Mouse (Mus musculus): ENCODE results near the gene Polr2b. TPM values are rescaled to one million over a fixed set of nuclear protein-coding genes. Genes with fewer than 3 reads are reported as not detected.

Polr2b gene
- polyA plus RNA-seq, 1 experiment from 2014 or later: 23.6 TPM

DNA sequence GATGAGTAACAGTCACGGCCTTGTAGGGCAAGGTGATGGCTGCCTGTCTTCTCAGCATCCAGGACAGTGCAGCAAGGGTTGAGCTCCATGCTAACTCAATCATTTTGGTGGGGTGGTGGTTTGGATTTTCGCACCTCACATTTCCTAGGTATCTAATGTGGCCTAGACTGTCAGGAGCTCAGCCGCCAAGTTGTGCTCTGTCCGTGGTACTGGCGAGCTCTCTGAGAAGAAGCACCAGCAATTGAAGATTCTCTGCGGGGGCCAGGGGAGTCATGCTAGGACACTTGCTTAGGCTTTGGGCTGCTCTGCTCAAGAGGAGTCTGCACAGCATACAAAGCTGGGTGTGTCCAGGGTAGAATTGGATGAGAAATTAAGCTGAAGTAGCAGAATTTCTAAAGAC is 22.0 kb upstream of the Polr2b start:
- Histone ChIP-seq H3K27me3 (replicated peaks; ENCODE audit: insufficient read depth, low read length) (no peaks in the 10 kb centered on the region), H3K4me3 (ENCODE audit: low read depth, low read length) (no peak overlapping the region), H3K4me2 (replicated peaks; ENCODE audit: low read depth, low read length) (no peak overlapping the region), H3K9me3 (ENCODE audit: low read length) (no peaks in the 10 kb centered on the region), H3K4me1 (ENCODE audit: insufficient read depth, low read depth, low read length) (no peaks in the 10 kb centered on the region), H3K36me3 (ENCODE audit: insufficient read depth, low read length) (peaks cover 5% of the 10 kb centered on the region), H3K27ac (ENCODE audit: low read length) (no peak overlapping the region), H3K9ac (replicated peaks; ENCODE audit: low read depth) (no peak overlapping the region)
- 78% methylated on average over 6 of the region's 6 CpGs for WGBS
- TF ChIP-seq CTCF (IDR thresholded peaks at IDR 0.05) (no peak), EP300 (IDR thresholded peaks at IDR 0.05) (no peak)
- DNase-seq (ENCODE audit: low spot score) (no peak), ATAC-seq (no peak)

DNA sequence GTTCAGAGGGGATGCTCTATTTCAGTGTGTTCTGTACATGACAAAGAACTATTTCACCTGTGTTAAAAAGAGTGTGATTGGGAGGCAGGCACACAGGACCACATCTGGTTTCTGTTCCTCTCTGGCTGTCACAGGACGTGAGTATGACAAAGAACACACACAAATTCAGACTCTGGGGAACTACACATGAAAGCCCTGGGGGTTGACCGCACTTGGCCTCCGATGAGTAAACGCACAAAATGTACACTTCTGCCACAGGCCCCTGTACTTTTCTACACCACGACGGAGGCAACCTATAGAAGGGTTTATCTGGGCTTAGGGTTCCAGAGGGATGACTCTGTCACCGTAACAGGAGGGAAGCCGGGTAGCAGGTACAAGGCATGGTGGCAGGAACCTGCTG is 20.3 kb upstream of the Polr2b start:
- H3K9ac ChIP-seq (replicated peaks; ENCODE audit: low read depth): no peak overlapping the region
- DNase-seq (ENCODE audit: low spot score) (no peak), ATAC-seq (no peak)
- H3K27ac ChIP-seq (ENCODE audit: low read length): no peak overlapping the region
- H3K4me2 ChIP-seq (replicated peaks; ENCODE audit: low read depth, low read length): no peak overlapping the region
- no peak overlapping the region for H3K4me3 ChIP-seq (ENCODE audit: low read depth, low read length)
- H3K36me3 ChIP-seq (ENCODE audit: insufficient read depth, low read length): peaks cover 9% of the 10 kb centered on the region; the same call in 1 of the 2 replicates
- H3K27me3 ChIP-seq (replicated peaks; ENCODE audit: insufficient read depth, low read length): no peaks in the 10 kb centered on the region
- no peaks in the 10 kb centered on the region for H3K4me1 ChIP-seq (ENCODE audit: insufficient read depth, low read depth, low read length)
- H3K9me3 ChIP-seq (ENCODE audit: low read length): no peaks in the 10 kb centered on the region
- TF ChIP-seq EP300 (IDR thresholded peaks at IDR 0.05) (no peak), CTCF (IDR thresholded peaks at IDR 0.05) (no peak)
- WGBS: 67% methylated on average over 8 of the region's 8 CpGs

DNA sequence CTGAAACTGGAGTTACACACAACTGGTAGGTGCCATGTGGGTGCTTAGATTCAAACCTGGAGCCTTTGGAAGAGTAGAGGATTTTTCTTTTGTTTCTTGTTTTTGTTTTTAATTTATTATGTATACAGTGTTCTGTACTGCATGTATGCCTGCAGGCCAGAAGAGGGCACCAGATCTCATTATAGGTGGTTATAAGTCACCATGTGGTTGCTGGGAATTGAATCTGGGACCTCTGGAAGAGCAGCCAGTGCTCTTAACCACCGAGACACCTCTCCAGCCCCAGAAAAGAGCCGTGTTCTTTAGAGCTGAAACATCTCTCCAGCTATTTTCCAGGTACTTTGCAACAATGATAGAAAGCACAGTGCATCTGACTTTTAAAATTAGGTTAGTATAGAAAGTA is 19.3 kb upstream of the Polr2b start:
- Histone ChIP-seq H3K4me3 (ENCODE audit: low read depth, low read length) (no peak overlapping the region), H3K4me2 (replicated peaks; ENCODE audit: low read depth, low read length) (no peak overlapping the region), H3K27me3 (replicated peaks; ENCODE audit: insufficient read depth, low read length) (no peaks in the 10 kb centered on the region), H3K9ac (replicated peaks; ENCODE audit: low read depth) (no peak overlapping the region), H3K36me3 (ENCODE audit: insufficient read depth, low read length) (peaks cover 9% of the 10 kb centered on the region; the same call in 1 of the 2 replicates), H3K4me1 (ENCODE audit: insufficient read depth, low read depth, low read length) (no peaks in the 10 kb centered on the region), H3K9me3 (ENCODE audit: low read length) (no peaks in the 10 kb centered on the region), H3K27ac (ENCODE audit: low read length) (no peak overlapping the region)
- 96% methylated on average over 2 of the region's 2 CpGs for WGBS
- DNase-seq (ENCODE audit: low spot score) (no peak), ATAC-seq (no peak)
- TF ChIP-seq EP300 (IDR thresholded peaks at IDR 0.05): no peak
- peak; percentile 7; the same call in 1 of the 2 replicates for TF ChIP-seq CTCF (IDR thresholded peaks at IDR 0.05)

DNA sequence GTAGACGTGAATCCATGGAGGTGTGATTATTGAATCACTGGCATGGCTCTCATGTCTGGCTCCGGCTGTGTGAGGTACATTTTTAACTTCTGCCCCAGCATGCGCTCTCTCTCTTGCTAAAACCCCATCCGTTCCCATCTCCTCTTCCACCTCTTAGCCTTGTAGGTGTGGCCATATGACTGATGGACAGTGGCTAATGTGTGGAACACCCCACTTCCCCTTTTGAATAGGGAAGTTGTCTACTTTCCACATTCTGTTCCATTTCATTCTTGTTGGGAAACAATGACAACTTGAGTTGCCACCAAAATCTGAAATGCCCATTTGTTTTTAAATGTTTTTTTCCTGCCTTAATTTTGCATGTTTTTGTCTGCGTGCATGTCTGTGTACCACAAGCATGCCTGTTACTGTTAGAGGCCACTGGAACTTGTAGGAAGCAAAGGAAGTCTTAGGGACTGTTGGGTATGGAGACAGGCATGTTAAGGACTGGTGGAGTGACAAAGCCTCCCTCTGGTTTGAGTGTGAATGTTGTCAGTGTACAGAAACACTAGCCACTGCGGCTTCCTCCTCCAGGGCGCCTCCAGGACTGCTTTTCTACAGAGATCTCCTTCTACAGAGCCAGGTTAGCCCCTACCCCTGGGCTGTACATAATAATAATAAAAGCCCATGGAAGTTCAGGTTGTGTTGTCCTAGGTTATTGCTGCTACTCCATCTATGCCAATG is 17.0 kb upstream of the Polr2b start:
- Histone ChIP-seq H3K4me2 (replicated peaks; ENCODE audit: low read depth, low read length) (no peak overlapping the region), H3K4me3 (ENCODE audit: low read depth, low read length) (no peak overlapping the region), H3K4me1 (ENCODE audit: insufficient read depth, low read depth, low read length) (no peaks in the 10 kb centered on the region), H3K9me3 (ENCODE audit: low read length) (no peaks in the 10 kb centered on the region), H3K27me3 (replicated peaks; ENCODE audit: insufficient read depth, low read length) (no peaks in the 10 kb centered on the region), H3K9ac (replicated peaks; ENCODE audit: low read depth) (no peak overlapping the region), H3K27ac (ENCODE audit: low read length) (no peak overlapping the region), H3K36me3 (ENCODE audit: insufficient read depth, low read length) (peaks cover 9% of the 10 kb centered on the region; the same call in 1 of the 2 replicates)
- TF ChIP-seq CTCF (IDR thresholded peaks at IDR 0.05) (no peak), EP300 (IDR thresholded peaks at IDR 0.05) (no peak)
- ATAC-seq (no peak), DNase-seq (ENCODE audit: low spot score) (peak; percentile 38)
- 83% methylated on average over 7 of the region's 7 CpGs for WGBS

DNA sequence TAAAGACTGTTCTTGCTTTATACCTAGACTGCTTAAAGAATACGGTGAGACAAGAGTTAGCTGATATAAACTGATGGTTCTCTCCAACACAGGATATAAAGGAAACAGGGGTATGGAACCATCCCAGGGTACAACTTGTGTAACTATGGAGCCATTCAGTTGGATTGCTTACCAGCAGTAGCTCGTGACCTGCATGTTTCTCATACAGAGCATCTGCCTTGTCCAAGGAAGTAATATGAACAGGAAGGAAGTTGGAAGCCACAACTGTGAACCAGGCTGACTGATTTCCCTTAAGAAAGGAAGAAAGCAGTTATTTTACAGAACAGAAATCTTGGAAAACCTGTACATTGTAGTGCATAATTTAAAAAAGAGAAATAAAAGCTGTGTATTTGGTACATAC is 10.5 kb upstream of the Polr2b start:
- H3K9ac ChIP-seq (replicated peaks; ENCODE audit: low read depth): no peak overlapping the region
- H3K27me3 ChIP-seq (replicated peaks; ENCODE audit: insufficient read depth, low read length): no peaks in the 10 kb centered on the region
- no peak overlapping the region for H3K27ac ChIP-seq (ENCODE audit: low read length)
- no peak overlapping the region for H3K4me2 ChIP-seq (replicated peaks; ENCODE audit: low read depth, low read length)
- WGBS: 79% methylated on average over 2 of the region's 2 CpGs
- 0 out of 2 replicates have a peak, but pooled peaks cover 6% of the 10 kb centered on the region for H3K36me3 ChIP-seq (ENCODE audit: insufficient read depth, low read length)
- DNase-seq (ENCODE audit: low spot score) (no peak), ATAC-seq (no peak)
- H3K9me3 ChIP-seq (ENCODE audit: low read length): no peaks in the 10 kb centered on the region
- H3K4me3 ChIP-seq (ENCODE audit: low read depth, low read length): no peak overlapping the region
- no peaks in the 10 kb centered on the region for H3K4me1 ChIP-seq (ENCODE audit: insufficient read depth, low read depth, low read length)
- TF ChIP-seq CTCF (IDR thresholded peaks at IDR 0.05) (no peak), EP300 (IDR thresholded peaks at IDR 0.05) (no peak)

DNA sequence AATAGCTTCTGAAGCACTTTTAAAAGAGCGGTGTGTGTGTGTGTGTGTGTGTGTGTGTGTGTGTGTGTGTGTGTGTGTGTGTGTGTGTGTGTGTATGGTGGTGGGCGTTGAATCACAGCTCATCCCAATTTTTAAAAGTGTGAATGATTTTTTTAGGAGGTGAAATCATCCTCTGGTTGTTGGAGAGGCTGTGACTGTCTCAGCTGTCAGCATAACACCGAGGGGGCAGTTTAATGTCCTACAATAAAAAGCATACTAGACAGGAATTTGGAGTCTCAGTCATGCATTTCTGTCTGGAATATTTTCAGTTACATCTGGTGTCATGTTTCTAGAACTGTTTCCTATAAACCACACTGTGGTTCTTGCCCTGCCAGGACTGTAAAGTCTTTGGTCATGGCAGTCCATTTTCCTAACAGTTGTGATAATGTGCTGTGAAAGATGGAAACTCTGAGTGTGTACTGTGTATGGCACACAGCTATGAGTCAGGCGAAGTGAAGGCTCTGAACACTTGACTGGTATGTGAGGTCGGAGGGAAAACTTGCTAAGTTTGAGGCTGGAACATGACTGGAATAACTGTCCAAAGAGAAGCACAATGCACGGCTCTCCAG is 8.5 kb upstream of the Polr2b start:
- Histone ChIP-seq H3K4me3 (ENCODE audit: low read depth, low read length) (no peak overlapping the region), H3K9me3 (ENCODE audit: low read length) (no peaks in the 10 kb centered on the region), H3K36me3 (ENCODE audit: insufficient read depth, low read length) (peaks cover 10% of the 10 kb centered on the region; the same call in 1 of the 2 replicates), H3K27me3 (replicated peaks; ENCODE audit: insufficient read depth, low read length) (no peaks in the 10 kb centered on the region), H3K9ac (replicated peaks; ENCODE audit: low read depth) (no peak overlapping the region), H3K4me2 (replicated peaks; ENCODE audit: low read depth, low read length) (no peak overlapping the region), H3K27ac (ENCODE audit: low read length) (no peak overlapping the region), H3K4me1 (ENCODE audit: insufficient read depth, low read depth, low read length) (no peaks in the 10 kb centered on the region)
- TF ChIP-seq EP300 (IDR thresholded peaks at IDR 0.05) (no peak), CTCF (IDR thresholded peaks at IDR 0.05) (no peak)
- DNase-seq (ENCODE audit: low spot score): no peak
- no peak; the same call in 1 of the 2 replicates for ATAC-seq
- WGBS: 83% methylated on average over 6 of the region's 6 CpGs

Measured in lung, postnatal 0 days (tissue).